Mouse (Mus musculus) embryonic stem cell, embryonic (primary cell): Measurements from ENCODE around the gene 4930430F08Rik.

Experiments used
- CTCF ChIA-PET, 4 experiments: fragments of 300-600 bp in 2 of 4; fragments of 350-600 bp in 2 of 4; sonication (Branson Sonifier 250); formaldehyde crosslinking; loops; one replicate each; lab custom pipeline; 2022; ENCODE audit warnings: inconsistent platforms in 2 of 4; lab: Charles Lee
- POLR2A ChIA-PET, 4 experiments: fragments of 300-600 bp in 2 of 4; fragments of 350-600 bp in 2 of 4; sonication (Branson Sonifier 250); formaldehyde crosslinking; loops; one replicate each; lab custom pipeline; 2022; ENCODE audit warnings: antibody characterized with exemption in 4 of 4, inconsistent platforms in 1 of 4; lab: Charles Lee

Gene 4930430F08Rik

DNA sequence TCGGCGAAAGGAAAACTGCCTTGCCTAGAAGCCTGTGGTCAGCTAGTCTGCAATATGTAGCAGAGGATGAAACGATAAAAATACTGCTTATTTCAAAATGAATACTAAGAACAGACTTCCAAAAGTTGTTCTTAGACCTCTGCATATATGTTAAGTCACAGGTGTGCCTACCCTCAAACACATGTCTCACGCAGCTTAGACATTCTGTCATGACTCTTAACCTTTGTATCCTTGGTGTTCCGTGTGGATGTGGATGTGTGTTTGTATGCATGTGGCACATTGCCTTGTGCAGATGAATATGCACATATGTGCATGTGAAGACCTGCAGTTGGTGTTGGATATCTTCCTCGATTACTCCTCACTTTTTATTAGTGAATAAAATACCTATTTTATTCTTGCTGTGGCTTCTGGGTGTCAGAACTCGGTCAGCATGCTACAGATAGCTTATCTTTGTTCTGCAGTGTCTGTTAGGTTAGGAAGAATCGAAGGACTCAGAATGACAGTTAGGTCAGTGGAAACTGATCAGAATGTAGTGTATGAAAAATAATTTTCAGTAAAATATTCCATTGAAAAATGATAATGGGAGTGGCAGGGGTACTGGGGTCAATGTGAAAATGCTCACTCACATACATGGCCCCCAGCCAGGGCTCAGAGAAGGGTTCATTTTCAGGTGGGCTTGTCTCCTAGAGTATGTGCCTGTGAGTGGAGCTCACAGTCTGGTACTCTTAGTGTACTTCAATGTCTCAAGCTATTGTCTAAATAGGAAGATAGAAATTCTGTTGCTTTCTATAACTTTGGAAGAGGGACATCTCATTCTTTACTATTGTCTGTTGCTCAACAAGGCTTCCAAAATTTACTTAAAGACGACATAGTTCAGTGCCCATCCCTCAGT, 65.5 kb downstream of the 4930430F08Rik start:
- ChIA-PET POLR2A (interaction anchor here in 1 of 4 experiments (1.0 kb wide), 1 partner anchor 38 kb away, joined by 3 read pairs; the partner anchor contains the start of gene Tmtc3), CTCF (no interaction called here)

DNA sequence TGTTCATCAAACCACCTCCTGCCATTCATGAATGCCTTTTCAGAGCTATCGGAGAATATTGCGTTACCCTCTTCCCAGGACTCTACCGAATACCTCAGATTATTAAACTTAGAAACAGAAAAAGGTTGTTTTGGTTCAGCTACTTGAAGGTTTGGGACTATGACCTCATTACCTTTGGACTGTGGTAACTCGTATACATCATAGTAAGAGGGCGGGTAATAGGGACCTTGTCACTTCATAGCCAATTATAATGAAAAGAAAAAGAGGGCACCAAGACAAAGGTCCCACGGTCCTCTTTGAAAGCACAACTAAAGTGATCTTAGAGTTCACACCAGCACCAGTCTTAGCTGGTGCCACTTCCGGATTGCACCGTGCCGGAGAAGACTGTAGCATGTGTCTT, 67.9 kb downstream of the 4930430F08Rik start:
- ChIA-PET CTCF (no interaction called here), POLR2A (no interaction called here)
